Mouse (Mus musculus): ENCODE data around the gene Scgb1b20. TPM values are rescaled to one million over a fixed set of nuclear protein-coding genes. Genes with fewer than 3 reads are reported as not detected.

The Scgb1b20 gene
- not detected for polyA plus RNA-seq (2017; shearing (Covaris generic))

GRCm38 (mm10) chr7:33372934-33373333, at the start of gene Scgb1b20:
Gene Scgb1b20 (plus strand): TSS chr7:33373234.

GRCm38 (mm10) chr7:33366222-33366621, 6.8 kb upstream of the Scgb1b20 start, which contains the start of gene Scgb2b20:
Gene Scgb2b20 (minus strand): TSS chr7:33366322.

Other genes starting within 250 kb of the Scgb1b20 start
- not detected for gene Scgb2b18, start 199.4 kb upstream of the Scgb1b20 start, polyA plus RNA-seq (2017; shearing (Covaris generic))
- not detected for gene Scgb1b18, start 187.7 kb upstream of the Scgb1b20 start, polyA plus RNA-seq (2017; shearing (Covaris generic))
- not detected for gene Scgb2b19, start 92.9 kb upstream of the Scgb1b20 start, polyA plus RNA-seq (2017; shearing (Covaris generic))
- gene Scgb1b19, start 85.9 kb upstream of the Scgb1b20 start, polyA plus RNA-seq (2017; shearing (Covaris generic)), result not detected
- not detected for gene Scgb2b20, start 6.9 kb upstream of the Scgb1b20 start, polyA plus RNA-seq (2017; shearing (Covaris generic))
- not detected for gene Scgb2b21, start 147.2 kb downstream of the Scgb1b20 start, polyA plus RNA-seq (2017; shearing (Covaris generic))

Measured in effector memory CD4-positive, alpha-beta T cell, adult 5 months (primary cell).